Mouse (Mus musculus): ENCODE data around the gene Mapk3.

DNA sequence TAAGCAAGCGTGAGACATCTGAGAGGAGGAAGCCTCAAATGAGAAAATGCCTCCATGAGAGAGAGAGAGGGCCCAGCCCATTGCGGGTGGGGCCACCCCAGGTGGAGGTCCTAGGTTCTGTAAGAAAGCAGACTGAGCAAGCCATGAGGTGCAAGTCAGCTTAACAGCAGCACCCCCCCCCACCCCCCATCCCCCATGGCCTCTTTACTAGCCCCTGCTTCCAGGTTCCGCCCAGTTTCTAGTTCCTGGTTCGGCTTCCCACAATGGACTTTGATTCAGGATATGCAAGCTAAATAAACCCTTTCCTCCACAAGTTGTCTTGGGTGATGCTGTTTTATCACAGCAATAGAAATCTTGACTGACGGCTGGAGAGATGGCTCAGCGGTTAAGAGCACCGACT lies 10.6 kb upstream of the Mapk3 start:
- no peak for TF ChIP-seq MAX (IDR thresholded peaks at IDR 0.05; ENCODE audit: low read depth)
- TF ChIP-seq USF1 (IDR thresholded peaks at IDR 0.05; ENCODE audit: low read depth) = no peak
- no peak for TF ChIP-seq POLR2A (IDR thresholded peaks at IDR 0.05; ENCODE audit: insufficient read length, low read depth)
- no peak for TF ChIP-seq REST (IDR thresholded peaks at IDR 0.05; ENCODE audit: insufficient read depth, insufficient read length)

Measured in myocyte (in vitro differentiated cells).